Mouse (Mus musculus): Measurements from ENCODE around the gene Rhbdf2.

The Rhbdf2 gene

GRCm38 (mm10) chr11:116549273-116550038 is 77.4 kb downstream of the Rhbdf2 start:
- no peak for DNase-seq (ENCODE audit: low spot score)

- DNase-seq (ENCODE audit: low spot score), result no peak
Observed at GRCm38 (mm10) chr11:116548780-116549179, 78.0 kb downstream of the Rhbdf2 start.
